Mouse (Mus musculus) intestine, embryonic 14.5 days (tissue): ENCODE measurements around the gene Tmem190. TPM values are rescaled to one million over a fixed set of nuclear protein-coding genes. Genes with fewer than 3 reads are reported as not detected.
"Not testable (repeated sequence)": the region's sequence is repeated elsewhere in the genome, so short reads cannot be mapped to it uniquely, and the experiment has no call there.

Source experiments
- ATAC-seq: fragments of 200-750 bp; cut with Nextera tagmentation; replicated peaks from 2 replicates; pipeline ENCODE4 v1.8.0; 2017; ENCODE audit warnings: low read depth, moderate number of reproducible peaks, moderate TSS enrichment, moderate library complexity; ENCODE audit not compliant: low FRiP score, low TSS enrichment
- DNase-seq: peaks from one replicate; pipeline ENCODE4 v3.0.0-alpha.2; 2018; ENCODE audit warnings: low spot score
- H3K27ac ChIP-seq: fragments of 300-500 bp; sonication (generic); 2 replicates; pipeline ENCODE4 v1.5.1; 2014; ENCODE audit warnings: low read depth, mild to moderate bottlenecking, control low read depth
- H3K27me3 ChIP-seq: fragments of 300-500 bp; sonication (generic); replicated peaks from 2 replicates; pipeline ENCODE4 v1.6.1; 2014; ENCODE audit warnings: low read length, control low read depth; ENCODE audit not compliant: control insufficient read depth, insufficient read depth
- H3K36me3 ChIP-seq: fragments of 300-500 bp; sonication (generic); 2 replicates; pipeline ENCODE4 v1.6.1; 2014; ENCODE audit warnings: low read length, control low read depth; ENCODE audit not compliant: control insufficient read depth, insufficient read depth
- H3K4me1 ChIP-seq: fragments of 300-500 bp; sonication (generic); replicated peaks from 2 replicates; pipeline ENCODE4 v1.6.1; 2014; ENCODE audit warnings: low read length, control low read depth, mixed read lengths; ENCODE audit not compliant: control insufficient read depth, insufficient read depth
- H3K4me2 ChIP-seq: fragments of 300-500 bp; sonication (generic); 2 replicates; pipeline ENCODE4 v1.6.1; 2014; ENCODE audit warnings: low read length
- H3K4me3 ChIP-seq: fragments of 300-500 bp; sonication (generic); 2 replicates; pipeline ENCODE4 v1.5.1; 2014; ENCODE audit warnings: low read depth, low read length, control low read depth, mixed read lengths
- H3K9ac ChIP-seq: fragments of 300-500 bp; sonication (generic); 2 replicates; pipeline ENCODE4 v1.6.1; 2014; ENCODE audit warnings: mild to moderate bottlenecking, low read length
- H3K9me3 ChIP-seq: fragments of 300-500 bp; sonication (generic); 2 replicates; pipeline ENCODE4 v1.6.1; 2016; ENCODE audit warnings: low read length, control low read depth; ENCODE audit not compliant: control insufficient read depth
- WGBS: fragments of 180-500 bp; shearing (Covaris S2); extraction: QIAGEN DNeasy Blood & Tissue Kit; methylation state at CpG from one replicate; pipeline ENCODE4 v1.1.7; 2014; 5-methylcytosine and 5-hydroxymethylcytosine counted together
- polyA plus RNA-seq: library from polyadenylated mRNA; unstranded; fragments of >200 nt; fragmentation: Nextera tagmentation; extraction: Ambion mirVana; gene quantifications from 2 replicates; pipeline ENCODE4 v1.2.1, GENCODE M21; 2014

Gene Tmem190
- polyA plus RNA-seq, 1 experiment from 2014 or later: not detected

DNA sequence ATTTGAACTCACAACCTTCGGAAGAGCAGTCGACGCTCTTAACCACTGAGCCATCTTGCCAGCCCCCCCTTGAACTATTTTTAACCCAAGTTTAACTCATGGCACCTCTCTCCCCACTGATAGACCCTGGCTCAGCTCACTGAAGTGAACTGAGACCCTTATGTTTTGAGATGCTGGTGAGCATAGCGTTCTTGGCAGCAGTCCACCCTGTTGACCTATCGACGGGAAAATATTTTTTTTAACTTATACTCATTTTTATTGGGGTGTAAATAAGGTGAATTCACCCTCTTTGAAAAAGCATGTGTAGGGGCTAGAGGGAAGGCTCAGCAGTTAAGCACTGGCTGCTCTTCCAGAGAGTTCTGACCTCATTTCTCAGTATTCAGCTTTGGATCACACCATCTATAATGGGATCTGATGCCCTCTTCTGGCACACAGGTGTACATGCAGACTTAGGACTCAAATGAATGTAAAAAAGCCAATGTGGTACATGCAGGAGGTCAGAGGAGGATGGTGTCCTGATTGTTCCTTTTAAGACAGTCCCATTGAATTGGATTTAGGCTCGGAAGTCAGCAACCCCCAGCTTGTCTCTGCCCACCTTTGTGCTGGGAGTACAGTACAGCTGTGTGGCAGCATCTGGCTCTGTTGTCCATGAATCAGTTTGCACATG lies 13.2 kb downstream of the Tmem190 start:
- Histone ChIP-seq H3K4me1 (peaks cover 7% of the 10 kb centered on the region; the same call in 1 of the 2 replicates), H3K9ac (no peak overlapping the region), H3K27ac (no peak overlapping the region), H3K4me2 (no peak overlapping the region), H3K4me3 (no peak overlapping the region), H3K36me3 (peaks cover 42% of the 10 kb centered on the region), H3K27me3 (no peaks in the 10 kb centered on the region), H3K9me3 (no peaks in the 10 kb centered on the region)
- DNase-seq (peak; percentile 65), ATAC-seq (peak; percentile 29)
- WGBS: 70% methylated on average over 7 of the region's 7 CpGs

DNA sequence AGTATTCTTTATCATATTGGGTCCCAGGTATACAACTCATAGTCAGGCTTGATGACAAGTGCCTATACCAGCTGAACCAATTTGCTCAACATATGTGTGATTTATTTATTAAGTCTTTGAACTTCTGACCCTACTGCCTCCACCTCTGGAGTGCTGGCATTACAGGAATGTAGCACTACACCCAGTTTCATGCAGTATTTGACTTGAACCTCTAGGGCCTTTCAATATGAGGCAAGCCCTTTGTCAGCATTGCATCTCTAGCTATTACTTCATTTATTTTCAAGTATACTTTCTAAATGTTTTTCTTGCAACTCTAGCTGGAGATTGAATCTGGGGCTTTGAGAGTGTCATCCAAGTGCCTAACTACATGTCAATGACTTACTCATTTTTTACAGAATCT lies 19.5 kb downstream of the Tmem190 start:
- no peaks in the 10 kb centered on the region for H3K9me3 ChIP-seq
- peaks cover 28% of the 10 kb centered on the region for H3K36me3 ChIP-seq
- H3K9ac ChIP-seq: no peak overlapping the region
- H3K4me3 ChIP-seq: no peak overlapping the region
- DNase-seq (no peak), ATAC-seq (no peak)
- H3K4me1 ChIP-seq: no peaks in the 10 kb centered on the region
- no peaks in the 10 kb centered on the region for H3K27me3 ChIP-seq
- no peak overlapping the region for H3K27ac ChIP-seq
- no peak overlapping the region for H3K4me2 ChIP-seq

- no peak overlapping the region for H3K4me3 ChIP-seq
- peaks cover 21% of the 10 kb centered on the region for H3K4me1 ChIP-seq
- no peak overlapping the region for H3K4me2 ChIP-seq
- no peak overlapping the region for H3K27ac ChIP-seq
- ATAC-seq (no peak), DNase-seq (no peak)
- H3K27me3 ChIP-seq: no peaks in the 10 kb centered on the region
- WGBS: 90% methylated on average over 7 of the region's 7 CpGs
- no peaks in the 10 kb centered on the region for H3K9me3 ChIP-seq
- peaks cover 51% of the 10 kb centered on the region for H3K36me3 ChIP-seq
- H3K9ac ChIP-seq: no peak overlapping the region
Measured at GRCm38 (mm10) chr7:4806716-4807115, 24.0 kb downstream of the Tmem190 start.

- DNase-seq, H3K27ac ChIP-seq: not testable (repeated sequence)
Measured at GRCm38 (mm10) chr7:4811131-4811530, 28.4 kb downstream of the Tmem190 start.

DNA sequence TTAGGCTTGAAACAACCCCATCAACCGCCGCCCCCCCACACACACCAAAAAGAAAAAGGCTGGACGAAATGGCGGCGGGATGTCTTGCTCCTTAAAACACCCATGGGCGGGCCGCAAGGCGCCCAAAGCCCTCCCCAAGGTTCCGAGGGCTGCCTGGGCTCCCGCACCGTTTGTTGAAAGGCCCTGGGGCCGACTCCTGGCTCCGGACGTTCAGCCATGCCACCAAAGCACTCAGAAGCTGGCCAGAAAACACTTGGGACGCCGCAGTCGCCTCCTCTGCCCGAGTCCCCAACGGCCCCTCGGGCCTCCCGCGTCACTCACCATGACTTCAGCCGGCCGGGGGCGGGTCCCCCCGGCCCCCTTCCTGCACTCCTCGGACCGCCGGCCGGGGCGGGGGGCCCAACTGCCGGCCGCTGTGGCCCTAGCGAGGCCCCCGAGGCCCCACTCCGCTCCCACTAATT lies 29.1 kb downstream of the Tmem190 start:
- peaks cover 37% of the 10 kb centered on the region for H3K36me3 ChIP-seq
- H3K9me3 ChIP-seq: no peaks in the 10 kb centered on the region
- peak overlapping the region; percentile 82 for H3K4me2 ChIP-seq
- peak; percentile 26 for ATAC-seq
- H3K27me3 ChIP-seq: no peaks in the 10 kb centered on the region
- H3K4me1 ChIP-seq: peaks cover 21% of the 10 kb centered on the region
- peak; percentile 81 for DNase-seq
- H3K27ac ChIP-seq: peak overlapping the region; percentile 98
- WGBS: under 1% methylated on average over 33 of the region's 36 CpGs
- H3K4me3 ChIP-seq: peak overlapping the region; percentile 95
- H3K9ac ChIP-seq: peak overlapping the region; percentile 98

More at GRCm38 (mm10) chr7:4811131-4811530, 28.4 kb downstream of the Tmem190 start:
- Histone ChIP-seq H3K36me3 (peaks cover 44% of the 10 kb centered on the region), H3K9ac (peak overlapping the region; percentile 98), H3K4me1 (peaks cover 21% of the 10 kb centered on the region), H3K4me2 (peak overlapping the region; percentile 82), H3K4me3 (peak overlapping the region; percentile 95)
- H3K9me3 ChIP-seq, H3K27me3 ChIP-seq, ATAC-seq: not testable (repeated sequence)
- WGBS: 39% methylated on average over 10 of the region's 10 CpGs

GRCm38 (mm10) chr7:4812303-4813104 lies 29.8 kb downstream of the Tmem190 start, which contains the start of gene Ube2s:
TSS of gene Ube2s (minus strand) at chr7:4812590.
- no peaks in the 10 kb centered on the region for H3K9me3 ChIP-seq
- H3K4me3 ChIP-seq: peak within 1 kb of the TSS; percentile 95
- H3K27ac ChIP-seq: peak within 1 kb of the TSS; percentile 98
- H3K36me3 ChIP-seq: peaks cover 30% of the 10 kb centered on the region
- H3K27me3 ChIP-seq: no peaks in the 10 kb centered on the region
- H3K4me2 ChIP-seq: peak within 1 kb of the TSS; percentile 82
- peak within 1 kb of the TSS; percentile 98 for H3K9ac ChIP-seq
- DNase-seq (peak; percentile 100), ATAC-seq (peak; percentile 99)
- H3K4me1 ChIP-seq: peaks cover 21% of the 10 kb centered on the region
- under 1% methylated on average over 62 of the region's 62 CpGs for WGBS

- Histone ChIP-seq H3K36me3 (peaks cover 26% of the 10 kb centered on the region), H3K27ac (peak overlapping the region; percentile 98), H3K4me2 (peak overlapping the region; percentile 57), H3K9ac (peak overlapping the region; percentile 47), H3K9me3 (no peaks in the 10 kb centered on the region), H3K4me1 (peaks cover 21% of the 10 kb centered on the region), H3K4me3 (peak overlapping the region; percentile 95), H3K27me3 (no peaks in the 10 kb centered on the region)
- DNase-seq: no peak
- WGBS: 23% methylated on average over 8 of the region's 8 CpGs
- ATAC-seq: no peak
Measured at GRCm38 (mm10) chr7:4813105-4813791, 30.5 kb downstream of the Tmem190 start.

DNA sequence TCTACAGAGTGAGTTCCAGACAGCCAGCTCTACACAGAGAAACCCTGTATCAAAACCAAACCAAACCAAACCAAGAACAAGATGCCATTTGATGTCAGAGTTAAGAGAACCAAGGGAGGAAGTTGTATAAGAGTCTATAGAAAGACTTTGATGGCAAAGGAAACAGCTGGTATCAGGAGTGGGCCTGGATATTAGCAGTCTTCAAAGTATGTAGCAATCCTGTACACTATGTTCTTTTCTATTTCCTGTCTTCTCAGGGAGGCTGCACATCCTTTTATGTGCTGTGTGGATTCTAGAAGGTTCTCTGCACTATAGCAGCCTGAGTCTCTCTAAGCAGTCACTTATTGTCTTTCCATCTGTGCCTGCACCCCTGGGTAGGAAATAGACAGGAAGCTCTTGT lies 33.8 kb downstream of the Tmem190 start:
- Histone ChIP-seq H3K4me3 (no peak overlapping the region), H3K27me3 (no peaks in the 10 kb centered on the region), H3K27ac (no peak overlapping the region), H3K4me2 (no peak overlapping the region), H3K4me1 (no peaks in the 10 kb centered on the region; the same call in 1 of the 2 replicates), H3K36me3 (no peaks in the 10 kb centered on the region), H3K9me3 (no peaks in the 10 kb centered on the region), H3K9ac (no peak overlapping the region)
- ATAC-seq (no peak), DNase-seq (no peak)
